ENCODE assay signal across 7 mouse cellular contexts in genomic region chr9:106470991-106471750, GRCm38 (mm10). TPM values are rescaled to one million over a fixed set of nuclear protein-coding genes. Genes with fewer than 3 reads are reported as not detected.
A peak's percentile ranks its signal among the peaks of the same experiment; 100 is the strongest.
DNase-seq lines count a peak whose midpoint lies in the region; ATAC-seq and TF ChIP-seq lines count a peak whose summit lies in the region.

No protein-coding gene starts in this region.

- no peak for TF ChIP-seq CTCF in kidney, adult 2 months (conservative IDR thresholded peaks at IDR 0.05; ENCODE audit: insufficient read depth, insufficient read length, low read depth, low read length)

- in situ Hi-C loops in ES-E14 (cut with MboI; ENCODE audit: low sequenced_read_pairs in 2 of 2, unreplicated experiment in 2 of 2): no loop called here

- peak overlapping the region; percentile 2; the same call in 1 of the 2 replicates for H3K4me3 ChIP-seq in kidney, adult 2 months (ENCODE audit: insufficient read depth, low read depth, low read length)
- peak overlapping the region; percentile 22 to 24; a peak in 2 of 4 replicates for H3K4me3 ChIP-seq in ES-E14 (ENCODE audit: insufficient read depth in 1 of 2, low read depth in 1 of 2, low read length in 2 of 2, poor library complexity in 1 of 2, severe bottlenecking in 1 of 2)
- no peak overlapping the region for H3K4me3 ChIP-seq in forebrain, embryonic 12.5 days (replicated peaks)

- H3K9ac ChIP-seq in ES-E14 (ENCODE audit: insufficient read depth, low read depth, low read length, poor library complexity, severe bottlenecking): no peak overlapping the region
- no peak overlapping the region; the same call in 1 of the 2 replicates for H3K9ac ChIP-seq in forebrain, embryonic 12.5 days

- peak; percentile 53 for DNase-seq in kidney, adult 2 months
- no peak for DNase-seq in kidney, adult 18-20 months
- no peak for DNase-seq in ES-E14 (ENCODE audit: low read depth, low spot score)
- peak; percentile 41 for DNase-seq in cerebellum, adult 9-10 months
- DNase-seq in kidney, postnatal 36 days: peak; percentile 23 to 45
- DNase-seq in urinary bladder, postnatal 10 days (ENCODE audit: low spot score): no peak

- no peaks in the 10 kb centered on the region for H3K9me3 ChIP-seq in ES-E14 (ENCODE audit: control insufficient read depth, insufficient read depth, low read depth, low read length)
- H3K9me3 ChIP-seq in forebrain, embryonic 12.5 days: no peaks in the 10 kb centered on the region

- peaks cover 13% of the 10 kb centered on the region for H3K4me1 ChIP-seq in kidney, adult 2 months (ENCODE audit: control insufficient read depth, insufficient read depth, low read length)
- peaks cover 2 to 27% of the 10 kb centered on the region in 2 experiments; a peak in 2 of 4 replicates for H3K4me1 ChIP-seq in ES-E14 (ENCODE audit: control insufficient read depth in 2 of 2, insufficient read depth in 2 of 2, low read length in 2 of 2, poor library complexity in 1 of 2)
- H3K4me1 ChIP-seq in forebrain, embryonic 12.5 days: peaks cover 27% of the 10 kb centered on the region

- peak overlapping the region; percentile 13; the same call in 1 of the 2 replicates for H3K27ac ChIP-seq in kidney, adult 2 months (ENCODE audit: insufficient read depth, low read depth, low read length)
- no peak overlapping the region for H3K27ac ChIP-seq in ES-E14 (ENCODE audit: insufficient read depth, low read depth, low read length, poor library complexity, severe bottlenecking)
- no peak overlapping the region for H3K27ac ChIP-seq in forebrain, embryonic 12.5 days

- no peaks in the 10 kb centered on the region for H3K27me3 ChIP-seq in kidney, adult 2 months (replicated peaks; ENCODE audit: control insufficient read depth, insufficient read depth, low read length)
- H3K27me3 ChIP-seq in forebrain, embryonic 12.5 days: peaks cover 14% of the 10 kb centered on the region; the same call in 1 of the 2 replicates

- H3K4me2 ChIP-seq in forebrain, embryonic 12.5 days: no peak overlapping the region

- no peak for ATAC-seq in forebrain, embryonic 12.5 days (ENCODE audit: low FRiP score)

- TF ChIP-seq POLR2A in kidney, adult 2 months (IDR thresholded peaks at IDR 0.05; ENCODE audit: low read depth, low read length): no peak

- no peaks in the 10 kb centered on the region for H3K36me3 ChIP-seq in kidney, adult 2 months (ENCODE audit: control insufficient read depth, insufficient read depth, low read length)
- no peaks in the 10 kb centered on the region for H3K36me3 ChIP-seq in ES-E14 (ENCODE audit: control insufficient read depth, insufficient read depth, low read length, poor library complexity, severe bottlenecking)
- no peaks in the 10 kb centered on the region for H3K36me3 ChIP-seq in forebrain, embryonic 12.5 days (replicated peaks)

- 66% methylated on average over 14 of the region's 14 CpGs for whole genome bisulfite sequencing in kidney, adult 2 months
- 67% methylated on average over 14 of the region's 14 CpGs for WGBS in forebrain, embryonic 12.5 days

TF ChIP-seq in ES-E14, 5 proteins besides CTCF, POLR2A, EP300 and RAD21:
- TF ChIP-seq ZC3H11A (IDR thresholded peaks at IDR 0.05; ENCODE audit: borderline replicate concordance, low read depth, low read length) (no peak), HCFC1 (IDR thresholded peaks at IDR 0.05; ENCODE audit: borderline replicate concordance, insufficient read depth, low read length) (no peak), ZNF384 (IDR thresholded peaks at IDR 0.05; ENCODE audit: low read depth, low read length) (no peak), MAFK (IDR thresholded peaks at IDR 0.05; ENCODE audit: insufficient read depth, low read depth, low read length) (no peak), CHD2 (IDR thresholded peaks at IDR 0.05; ENCODE audit: low read depth, low read length) (no peak)

RNA-seq across cellular contexts. Expression of gene Rrp9, which starts 4.6 kb away (rescaled TPM):
- polyA plus RNA-seq in kidney, adult 2 months (2012; rRNA removed): 17.5 and 20.7 TPM in 2 replicates
- 187 and 223 TPM in 2 replicates for total RNA-seq in ES-E14 (2012; rRNA removed)
- 52.3 and 56.0 TPM in 2 replicates for polyA plus RNA-seq in forebrain, embryonic 12.5 days (2016; fragmentation: Nextera tagmentation; extraction: Ambion mirVana)

RNA-seq across cellular contexts. Expression of gene Gpr62, which starts 5.4 kb away (rescaled TPM):
- polyA plus RNA-seq in kidney, adult 2 months (2012; rRNA removed): 0.07 TPM in 1 of 2 replicates, not detected in the other
- 0.22 and 0.58 TPM in 2 replicates for total RNA-seq in ES-E14 (2012; rRNA removed)
- 0.26 and 0.55 TPM in 2 replicates for polyA plus RNA-seq in forebrain, embryonic 12.5 days (2016; fragmentation: Nextera tagmentation; extraction: Ambion mirVana)

RNA-seq across cellular contexts. Expression of gene Parp3, which starts 5.6 kb away (rescaled TPM):
- 25.8 and 31.9 TPM in 2 replicates for polyA plus RNA-seq in kidney, adult 2 months (2012; rRNA removed)
- total RNA-seq in ES-E14 (2012; rRNA removed): 2.2 and 6.0 TPM in 2 replicates
- 0.83 and 1.3 TPM in 2 replicates for polyA plus RNA-seq in forebrain, embryonic 12.5 days (2016; fragmentation: Nextera tagmentation; extraction: Ambion mirVana)

RNA-seq across cellular contexts. Expression of gene Pcbp4, which starts 18.1 kb away (rescaled TPM):
- 90.3 and 115 TPM in 2 replicates for polyA plus RNA-seq in kidney, adult 2 months (2012; rRNA removed)
- 140 and 176 TPM in 2 replicates for total RNA-seq in ES-E14 (2012; rRNA removed)
- 299 and 311 TPM in 2 replicates for polyA plus RNA-seq in forebrain, embryonic 12.5 days (2016; fragmentation: Nextera tagmentation; extraction: Ambion mirVana)

RNA-seq across cellular contexts. Expression of gene Abhd14a, which starts 23.7 kb away (rescaled TPM):
- 137 and 146 TPM in 2 replicates for polyA plus RNA-seq in kidney, adult 2 months (2012; rRNA removed)
- 23.0 and 55.6 TPM in 2 replicates for total RNA-seq in ES-E14 (2012; rRNA removed)
- 37.7 and 39.0 TPM in 2 replicates for polyA plus RNA-seq in forebrain, embryonic 12.5 days (2016; fragmentation: Nextera tagmentation; extraction: Ambion mirVana)

Comparison
In these comparisons a context has a peak if more than half of its experiments do, and no peak if none do; other contexts are left out.
1. DNase-seq: peak in kidney, adult 2 months (single experiment), cerebellum, adult 9-10 months (single experiment) and kidney, postnatal 36 days (2 of 2); none in kidney, adult 18-20 months (single experiment), ES-E14 (single experiment) and urinary bladder, postnatal 10 days (single experiment).
2. RNA of gene Parp3, which starts 5.6 kb away (polyA plus RNA-seq): 25.8 to 31.9 TPM in kidney, adult 2 months; 0.83 to 1.3 TPM in forebrain, embryonic 12.5 days; every median in the first group is over 10 times any median in the second.